Mouse (Mus musculus) intestine, postnatal 0 days (tissue): Measurements from ENCODE around the gene Nol3. TPM values are rescaled to one million over a fixed set of nuclear protein-coding genes. Genes with fewer than 3 reads are reported as not detected.
A peak's percentile ranks its signal among the peaks of the same experiment; 100 is the strongest.

ENCODE experiments used
- ATAC-seq: fragments of 200-750 bp; cut with Nextera tagmentation; 2 replicates; pipeline ENCODE4 v1.8.0; 2017; ENCODE audit warnings: mild to moderate bottlenecking, moderate TSS enrichment, moderate library complexity
- H3K27ac ChIP-seq: fragments of 300-500 bp; sonication (generic); 2 replicates; pipeline ENCODE4 v1.5.1; 2014; ENCODE audit warnings: mild to moderate bottlenecking, low read depth, low read length, moderate library complexity
- H3K27me3 ChIP-seq: fragments of 300-500 bp; sonication (generic); replicated peaks from 2 replicates; pipeline ENCODE4 v1.6.1; 2014; ENCODE audit warnings: low read length, mixed read lengths; ENCODE audit not compliant: control insufficient read depth, insufficient read depth
- H3K36me3 ChIP-seq: fragments of 300-500 bp; sonication (generic); 2 replicates; pipeline ENCODE4 v1.6.1; 2014; ENCODE audit warnings: mild to moderate bottlenecking, moderate library complexity; ENCODE audit not compliant: control insufficient read depth, insufficient read depth
- H3K4me1 ChIP-seq: fragments of 300-500 bp; sonication (generic); replicated peaks from 2 replicates; pipeline ENCODE4 v1.6.1; 2014; ENCODE audit warnings: antibody characterized with exemption, low read length, mixed read lengths; ENCODE audit not compliant: control insufficient read depth, insufficient read depth
- H3K4me2 ChIP-seq: fragments of 300-500 bp; sonication (generic); replicated peaks from 2 replicates; pipeline ENCODE4 v1.6.1; 2014; ENCODE audit warnings: low read depth, mild to moderate bottlenecking, moderate library complexity
- H3K4me3 ChIP-seq: fragments of 300-500 bp; sonication (generic); 2 replicates; pipeline ENCODE4 v1.5.1; 2014; ENCODE audit warnings: low read depth, low read length
- H3K9ac ChIP-seq: fragments of 300-500 bp; sonication (generic); 2 replicates; pipeline ENCODE4 v1.6.1; 2014; ENCODE audit warnings: mild to moderate bottlenecking, low read depth, low read length
- H3K9me3 ChIP-seq: fragments of 300-500 bp; sonication (generic); 2 replicates; pipeline ENCODE4 v1.6.1; 2016; ENCODE audit warnings: mixed run types; ENCODE audit not compliant: control insufficient read depth
- CTCF ChIP-seq: sonication (generic); IDR thresholded peaks from 2 replicates; pipeline ENCODE4 v1.5.1; 2016; ENCODE audit warnings: low read depth, mild to moderate bottlenecking, control low read depth, antibody characterized with exemption, moderate library complexity
- WGBS: fragments of 180-500 bp; shearing (Covaris S2); extraction: QIAGEN DNeasy Blood & Tissue Kit; methylation state at CpG from one replicate; pipeline ENCODE4 v1.1.7; 2014; 5-methylcytosine and 5-hydroxymethylcytosine counted together
- polyA plus RNA-seq: library from polyadenylated mRNA; unstranded; fragments of >200 nt; fragmentation: Nextera tagmentation; extraction: Ambion mirVana; gene quantifications from 2 replicates; pipeline ENCODE4 v1.2.1, GENCODE M21; 2015

Gene Nol3
- polyA plus RNA-seq, 1 experiment from 2014 or later: 0.76 TPM

DNA sequence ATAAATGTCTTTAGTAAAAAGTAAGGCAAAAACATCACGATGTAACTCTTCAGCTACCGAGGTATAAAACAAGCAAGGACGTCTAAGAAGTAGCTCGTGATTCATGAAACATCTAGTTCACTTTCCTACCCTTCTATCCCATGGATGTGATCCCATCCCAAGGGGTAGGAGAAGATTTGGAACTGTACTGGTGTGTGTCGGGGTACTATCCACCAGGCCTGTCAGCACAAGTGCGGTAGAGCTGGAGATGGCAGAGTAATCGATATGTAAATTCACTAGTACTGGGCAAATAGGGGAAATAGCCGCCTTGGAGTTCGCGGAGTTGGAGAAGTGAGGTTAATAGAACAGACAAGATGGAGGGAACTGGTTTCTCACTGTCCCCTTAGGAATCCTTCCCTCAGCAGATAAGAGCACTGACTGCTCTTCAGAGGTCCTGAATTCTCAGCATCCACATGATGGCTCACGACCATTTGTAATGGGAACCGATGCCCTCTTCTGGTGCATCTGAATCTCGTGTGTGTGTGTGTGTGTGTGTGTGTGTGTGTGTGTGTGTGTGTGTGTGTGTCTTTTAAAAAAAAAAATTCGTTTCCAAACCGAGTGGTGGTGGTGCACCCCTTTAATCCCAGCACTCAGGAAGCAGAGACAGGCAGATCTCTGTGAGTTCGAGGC lies 12.6 kb upstream of the Nol3 start:
- H3K27me3 ChIP-seq: peaks cover 19% of the 10 kb centered on the region
- peak overlapping the region; percentile 73 for H3K4me3 ChIP-seq
- no peak overlapping the region for H3K27ac ChIP-seq
- no peak overlapping the region for H3K9ac ChIP-seq
- peak overlapping the region; percentile 78 for H3K4me2 ChIP-seq
- ATAC-seq: no peak
- WGBS: 44% methylated on average over 16 of the region's 16 CpGs
- no peaks in the 10 kb centered on the region for H3K9me3 ChIP-seq
- peak; percentile 39; the same call in 1 of the 2 replicates for TF ChIP-seq CTCF
- peaks cover 20% of the 10 kb centered on the region for H3K4me1 ChIP-seq
- H3K36me3 ChIP-seq: peaks cover 16% of the 10 kb centered on the region; the same call in 1 of the 2 replicates

GRCm38 (mm10) chr8:105264024-105264982 lies 11.6 kb upstream of the Nol3 start, which contains the start of the genes Tradd and Fbxl8:
TSS of gene Tradd (minus strand) at chr8:105264609.
TSS of gene Fbxl8 (plus strand) at chr8:105264648.
- Histone ChIP-seq H3K4me2 (peak within 1 kb of the TSS; percentile 78), H3K36me3 (peaks cover 10% of the 10 kb centered on the region; the same call in 1 of the 2 replicates), H3K9me3 (no peaks in the 10 kb centered on the region), H3K9ac (peak within 1 kb of the TSS; percentile 71), H3K27ac (no peak within 1 kb of the TSS), H3K27me3 (peaks cover 18% of the 10 kb centered on the region), H3K4me1 (peaks cover 21% of the 10 kb centered on the region), H3K4me3 (peak within 1 kb of the TSS; percentile 73)
- 1% methylated on average over 54 of the region's 54 CpGs for WGBS
- TF ChIP-seq CTCF: peak; percentile 19; the same call in 1 of the 2 replicates
- ATAC-seq: peak; percentile 74

- H3K9me3 ChIP-seq: no peaks in the 10 kb centered on the region
- H3K27me3 ChIP-seq: peaks cover 23% of the 10 kb centered on the region
- H3K9ac ChIP-seq: peak overlapping the region; percentile 71
- no peak overlapping the region for H3K27ac ChIP-seq
- peaks cover 25% of the 10 kb centered on the region for H3K4me1 ChIP-seq
- TF ChIP-seq CTCF: no peak
- 8% methylated on average over 10 of the region's 10 CpGs for WGBS
- peak overlapping the region; percentile 78 for H3K4me2 ChIP-seq
- ATAC-seq: peak; percentile 25; the same call in 1 of the 2 replicates
- H3K36me3 ChIP-seq: peaks cover 10% of the 10 kb centered on the region; the same call in 1 of the 2 replicates
- H3K4me3 ChIP-seq: peak overlapping the region; percentile 73
These were observed 10.8 kb upstream of the Nol3 start for GRCm38 (mm10) chr8:105265128-105265527.

GRCm38 (mm10) chr8:105266775-105267174 lies 9.2 kb upstream of the Nol3 start:
- Histone ChIP-seq H3K36me3 (peaks cover 10% of the 10 kb centered on the region; the same call in 1 of the 2 replicates), H3K4me3 (no peak overlapping the region), H3K27ac (no peak overlapping the region), H3K27me3 (peaks cover 40% of the 10 kb centered on the region), H3K4me2 (no peak overlapping the region), H3K9me3 (no peaks in the 10 kb centered on the region), H3K9ac (no peak overlapping the region), H3K4me1 (peaks cover 28% of the 10 kb centered on the region)
- TF ChIP-seq CTCF: no peak
- ATAC-seq: no peak
- WGBS: 64% methylated on average over 13 of the region's 13 CpGs

DNA sequence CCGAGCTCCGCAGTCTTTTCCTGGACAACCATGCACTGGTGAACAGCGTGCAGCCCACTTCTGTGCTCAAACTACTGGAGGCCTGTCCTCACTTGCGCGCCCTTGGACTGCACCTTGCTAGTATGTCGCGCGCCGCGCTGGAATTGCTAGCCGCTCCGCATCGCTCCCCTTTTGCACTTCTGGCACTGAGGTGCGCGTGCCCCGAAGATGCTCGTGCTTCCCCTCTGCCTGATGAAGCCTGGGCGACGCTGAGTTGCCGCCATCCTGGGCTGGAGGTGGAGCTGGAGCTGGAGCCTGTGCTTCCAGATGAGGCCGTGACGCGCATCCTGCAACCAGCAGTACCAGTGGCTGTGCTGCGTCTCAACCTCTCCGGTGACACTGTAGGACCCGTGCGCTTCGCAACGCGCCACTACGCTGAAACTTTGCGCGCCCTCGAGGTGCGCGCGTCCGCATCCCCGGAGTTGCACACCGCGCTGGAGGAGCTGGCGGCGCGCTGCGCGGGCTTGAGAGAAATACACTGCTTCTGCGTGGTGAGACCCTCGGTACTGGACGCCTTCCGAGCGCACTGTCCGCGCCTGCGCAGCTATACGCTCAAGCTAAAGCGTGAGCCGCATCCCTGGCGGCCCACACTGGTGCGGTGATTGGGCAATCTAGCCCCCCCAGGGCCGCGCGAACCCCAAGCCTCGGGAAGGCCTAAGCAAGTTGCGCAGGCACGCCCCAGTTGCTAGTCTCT lies 7.4 kb upstream of the Nol3 start:
- H3K9me3 ChIP-seq: no peaks in the 10 kb centered on the region

More for the DNA sequence above, 7.4 kb upstream of the Nol3 start:
- TF ChIP-seq CTCF: no peak
- ATAC-seq: no peak
- H3K9ac ChIP-seq: no peak overlapping the region
- peak overlapping the region; percentile 43 for H3K4me3 ChIP-seq
- H3K36me3 ChIP-seq: peaks cover 10% of the 10 kb centered on the region; the same call in 1 of the 2 replicates
- WGBS: 15% methylated on average over 65 of the region's 65 CpGs
- H3K27ac ChIP-seq: no peak overlapping the region
- H3K27me3 ChIP-seq: peaks cover 57% of the 10 kb centered on the region
- peaks cover 22% of the 10 kb centered on the region; the same call in 1 of the 2 replicates for H3K4me1 ChIP-seq
- H3K4me2 ChIP-seq: peak overlapping the region; percentile 78
